Mouse (Mus musculus): ENCODE measurements around the gene Exoc6b.
"Not testable (repeated sequence)": the region's sequence is repeated elsewhere in the genome, so short reads cannot be mapped to it uniquely, and the experiment has no call there.

Gene Exoc6b

DNA sequence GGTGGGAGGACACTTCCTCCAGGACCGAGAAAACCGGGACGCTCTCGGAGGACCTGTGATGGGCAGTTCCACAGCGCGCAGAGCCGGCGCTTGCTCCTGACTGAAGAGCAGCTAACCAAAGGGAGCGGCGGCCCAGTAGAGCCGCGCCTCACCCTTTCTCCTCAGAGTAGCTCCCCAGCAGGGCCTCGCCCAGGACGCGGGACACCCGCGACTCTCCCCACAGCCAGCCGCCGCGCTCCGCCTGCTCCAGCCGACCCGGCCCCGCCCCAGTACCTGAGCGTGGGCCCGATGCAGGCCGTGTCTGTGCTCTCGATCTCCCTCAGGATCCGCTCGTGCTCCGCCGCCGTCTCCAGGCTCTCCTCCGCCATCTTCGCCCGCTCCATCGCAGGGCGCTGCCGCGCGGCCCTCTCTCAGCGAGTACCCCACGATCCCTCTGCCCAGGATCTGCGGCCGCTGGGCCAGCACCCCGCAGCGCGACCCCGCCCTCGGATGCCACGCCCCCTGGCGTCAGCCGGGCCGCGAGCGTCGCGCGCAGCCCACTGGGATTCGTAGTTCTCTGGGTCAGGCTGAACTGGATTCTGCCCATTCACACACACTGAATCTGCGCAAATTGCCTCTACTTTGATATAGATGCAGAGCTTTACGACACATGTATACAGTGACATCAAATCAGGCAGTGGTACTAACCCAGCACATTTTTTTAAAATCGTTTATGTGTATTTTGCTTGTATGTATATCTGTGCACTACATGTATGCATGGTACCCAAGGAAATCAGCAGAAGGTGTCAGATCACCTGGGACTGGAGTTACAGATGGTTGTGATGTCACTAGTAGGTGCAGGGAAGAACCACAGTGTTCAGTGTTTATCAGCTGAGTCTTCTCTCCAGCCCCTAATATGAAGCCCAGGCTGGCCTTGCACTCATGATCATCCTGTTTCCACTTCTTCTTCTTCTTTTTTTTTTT lies at the start of gene Exoc6b:
TSS of gene Exoc6b (minus strand) at position 491 of the 963 bp plus-strand sequence.
- peak; percentile 83 for DNase-seq (ENCODE audit: low read depth, low spot score)

DNA sequence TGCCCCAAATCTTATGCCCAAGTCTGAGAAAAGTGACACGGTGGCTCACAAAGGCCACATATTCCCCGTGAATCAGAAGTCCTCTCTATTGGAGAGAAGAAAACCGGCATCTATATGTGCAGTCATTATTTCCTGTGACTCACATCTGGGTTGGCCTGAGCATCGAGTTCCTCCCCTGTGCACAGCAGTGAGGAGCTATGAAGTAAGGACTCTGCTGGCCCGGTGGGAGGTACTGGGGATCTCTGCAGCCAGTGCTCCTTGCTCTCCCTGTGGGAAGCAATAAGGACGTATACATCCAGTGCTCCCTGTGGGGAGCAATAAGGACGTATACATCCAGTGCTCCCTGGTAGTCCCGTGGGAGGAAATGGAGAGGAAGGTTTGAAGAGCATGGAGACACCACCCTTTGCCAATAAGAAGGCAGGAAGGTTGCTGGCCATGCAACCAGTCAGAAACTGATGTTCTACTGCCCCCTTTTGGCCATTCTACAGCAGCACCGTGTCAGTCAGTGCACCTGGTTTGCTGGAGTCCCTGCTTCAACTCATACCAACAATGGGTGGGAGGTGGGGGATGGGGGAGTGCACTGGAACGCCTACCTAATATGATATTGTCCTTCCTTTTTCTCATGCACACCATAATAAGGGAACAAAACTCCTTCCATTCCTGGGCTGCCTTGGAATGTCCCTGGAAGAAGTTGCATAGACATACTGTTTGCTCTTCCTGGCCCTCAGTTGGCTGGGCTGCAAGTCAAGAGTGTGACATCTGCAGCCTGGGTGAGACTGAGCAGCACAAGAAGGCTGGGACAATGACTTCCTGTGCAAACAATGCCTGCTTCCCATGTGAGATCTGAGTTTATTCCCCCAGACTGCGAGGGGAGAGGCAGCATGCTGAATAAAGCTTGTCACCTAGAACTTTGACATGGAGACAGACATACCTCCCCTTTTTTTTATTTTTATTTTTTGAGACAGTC lies 48.5 kb upstream of the Exoc6b start:
- peak; percentile 69 for DNase-seq (ENCODE audit: low read depth, low spot score)

DNA sequence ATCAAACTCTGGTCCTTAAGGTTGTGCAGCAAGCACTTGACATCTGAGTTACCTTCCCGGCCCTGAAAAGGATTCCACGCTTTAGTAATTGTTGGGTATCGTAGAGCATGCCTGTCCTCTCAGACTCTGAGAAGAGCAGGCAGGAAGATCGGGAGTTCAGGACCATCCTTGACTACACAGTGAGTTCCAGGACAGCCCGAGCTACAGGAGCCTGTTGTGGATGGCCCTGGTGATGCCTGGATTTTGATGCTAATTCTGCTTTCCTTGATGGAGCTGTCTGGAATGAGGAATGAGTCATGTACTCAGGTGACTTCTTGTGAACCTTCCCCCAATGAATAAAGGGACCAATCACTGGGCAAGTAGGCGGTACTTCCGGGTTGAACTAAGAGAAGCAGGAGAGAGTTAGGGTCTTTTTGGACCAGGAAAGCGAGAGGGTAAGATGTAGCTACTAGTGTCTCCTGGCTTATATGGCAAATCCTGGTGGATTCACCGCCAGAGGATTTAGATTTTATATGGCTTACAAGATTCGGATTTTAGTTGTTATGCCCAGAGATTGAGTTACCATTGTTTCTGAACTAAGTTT lies 35.8 kb upstream of the Exoc6b start:
- DNase-seq (ENCODE audit: low read depth, low spot score), result no peak

DNA sequence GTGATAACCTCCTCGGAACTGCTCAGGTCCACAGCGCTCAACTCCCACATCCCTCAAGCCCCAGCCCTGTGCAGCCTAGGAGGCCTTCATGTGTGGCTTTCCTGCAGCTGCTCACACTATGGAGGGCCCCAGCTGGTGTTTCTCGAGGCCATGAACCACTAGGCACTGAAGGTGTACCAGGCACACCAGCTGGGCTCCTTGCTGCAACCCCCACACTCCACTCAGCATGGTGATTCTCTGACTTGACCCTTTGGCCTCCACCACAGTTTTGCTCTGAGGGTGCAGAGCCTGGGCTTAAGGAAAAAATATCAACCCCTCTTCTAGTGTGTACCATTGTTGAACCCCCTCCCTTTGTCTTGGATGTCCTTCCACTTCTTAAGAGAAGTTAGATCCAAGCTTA lies 34.0 kb upstream of the Exoc6b start:
- DNase-seq (ENCODE audit: low read depth, low spot score), result no peak

DNA sequence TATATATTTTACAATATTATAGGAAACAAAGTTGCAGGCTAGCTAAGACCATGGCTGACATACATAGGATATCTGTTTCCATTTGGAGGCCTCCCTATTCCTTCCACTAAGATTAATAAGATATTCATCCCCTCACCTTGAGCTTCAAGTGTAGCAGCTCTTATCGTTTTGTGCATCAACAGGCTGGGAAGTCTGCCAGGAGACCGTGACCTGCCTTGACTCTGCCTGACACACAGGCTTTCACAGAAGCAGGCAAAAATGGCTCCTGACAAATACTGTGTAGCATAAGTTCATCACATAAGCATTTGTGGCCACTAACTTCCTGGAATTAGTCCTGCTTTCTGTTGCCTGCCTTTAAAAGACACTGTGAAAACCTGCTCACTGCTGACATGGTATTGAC lies 27.1 kb upstream of the Exoc6b start:
- no peak for DNase-seq (ENCODE audit: low read depth, low spot score)

DNA sequence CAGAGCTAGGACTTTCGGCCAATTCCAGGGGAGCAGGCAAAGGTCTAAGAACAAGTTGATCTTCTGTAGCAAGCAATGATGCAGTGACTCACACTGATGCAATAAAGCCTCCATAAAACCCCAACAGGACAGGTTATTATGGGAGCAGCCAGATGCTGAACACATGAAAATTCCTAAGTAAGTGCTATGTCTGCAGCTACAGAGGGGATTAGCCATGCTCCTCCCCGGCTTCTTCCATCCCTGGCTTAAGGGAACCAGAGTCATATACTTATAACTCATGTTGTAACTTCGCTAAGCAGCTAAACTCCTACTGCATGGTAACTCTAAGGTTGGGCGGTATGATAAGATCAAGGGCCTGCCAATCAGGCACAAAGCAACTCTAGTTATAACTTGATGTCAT lies 18.1 kb upstream of the Exoc6b start:
- DNase-seq (ENCODE audit: low read depth, low spot score), result no peak

DNA sequence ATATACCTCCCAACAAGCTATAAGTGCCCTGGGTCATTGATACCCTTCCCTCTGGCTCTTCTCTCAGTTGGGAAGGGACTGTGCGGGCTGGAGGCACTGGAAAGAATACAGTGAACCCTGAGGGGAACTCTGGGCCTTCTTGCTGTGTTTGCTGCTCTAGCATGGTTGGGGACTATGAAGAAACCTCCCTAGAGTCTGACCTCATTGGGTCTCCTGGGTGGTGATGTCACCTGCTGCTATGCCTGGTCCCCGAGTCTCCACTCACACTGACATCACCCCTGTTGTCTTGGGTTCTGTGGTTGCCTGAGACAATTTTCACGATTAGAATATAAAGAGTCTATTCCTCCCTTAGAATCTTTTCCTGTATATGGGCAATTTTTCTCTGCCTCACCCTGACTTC lies 17.3 kb upstream of the Exoc6b start:
- DNase-seq (ENCODE audit: low read depth, low spot score), result no peak

DNA sequence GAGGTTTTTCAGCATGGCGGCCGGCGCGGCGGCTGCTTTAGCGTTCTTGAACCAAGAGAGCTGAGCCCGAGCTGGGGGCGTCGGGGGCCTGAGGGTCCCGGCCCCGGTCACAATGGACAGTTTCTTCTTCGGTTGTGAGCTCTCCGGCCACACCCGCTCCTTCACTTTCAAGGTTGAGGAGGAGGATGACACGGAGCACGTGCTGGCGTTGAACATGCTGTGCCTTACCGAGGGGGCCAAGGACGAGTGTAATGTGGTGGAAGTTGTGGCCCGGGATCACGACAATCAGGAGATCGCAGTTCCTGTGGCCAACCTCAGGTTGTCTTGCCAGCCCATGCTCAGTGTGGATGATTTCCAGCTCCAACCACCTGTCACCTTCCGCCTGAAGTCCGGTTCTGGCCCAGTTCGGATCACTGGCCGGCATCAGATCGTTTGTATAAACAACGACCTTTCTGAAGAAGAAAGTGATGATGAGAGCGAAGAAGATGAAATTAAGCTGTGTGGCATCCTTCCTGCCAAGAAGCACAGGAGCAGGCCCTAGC lies 6.9 kb upstream of the Exoc6b start:
- not testable (repeated sequence) for DNase-seq (ENCODE audit: low read depth, low spot score)

DNA sequence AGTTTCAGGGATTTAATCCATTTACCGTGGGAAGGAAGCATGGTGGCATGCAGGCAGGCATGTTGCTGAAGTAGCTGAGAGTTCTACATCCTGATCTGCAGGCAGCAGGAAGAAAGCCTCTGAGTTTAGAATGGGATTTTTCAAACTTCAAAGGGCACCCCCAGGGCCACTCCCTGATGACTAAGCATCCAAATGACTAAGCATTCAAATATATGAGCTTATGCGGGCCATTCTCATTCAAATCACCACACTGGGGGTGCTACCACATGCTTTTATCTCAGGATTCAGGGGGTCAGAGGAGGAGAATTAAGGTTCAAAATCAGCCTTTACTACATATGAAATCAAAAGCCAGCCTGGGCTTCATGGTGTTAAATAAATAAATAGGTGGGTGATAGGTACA lies 5.7 kb upstream of the Exoc6b start:
- DNase-seq (ENCODE audit: low read depth, low spot score), result no peak

DNA sequence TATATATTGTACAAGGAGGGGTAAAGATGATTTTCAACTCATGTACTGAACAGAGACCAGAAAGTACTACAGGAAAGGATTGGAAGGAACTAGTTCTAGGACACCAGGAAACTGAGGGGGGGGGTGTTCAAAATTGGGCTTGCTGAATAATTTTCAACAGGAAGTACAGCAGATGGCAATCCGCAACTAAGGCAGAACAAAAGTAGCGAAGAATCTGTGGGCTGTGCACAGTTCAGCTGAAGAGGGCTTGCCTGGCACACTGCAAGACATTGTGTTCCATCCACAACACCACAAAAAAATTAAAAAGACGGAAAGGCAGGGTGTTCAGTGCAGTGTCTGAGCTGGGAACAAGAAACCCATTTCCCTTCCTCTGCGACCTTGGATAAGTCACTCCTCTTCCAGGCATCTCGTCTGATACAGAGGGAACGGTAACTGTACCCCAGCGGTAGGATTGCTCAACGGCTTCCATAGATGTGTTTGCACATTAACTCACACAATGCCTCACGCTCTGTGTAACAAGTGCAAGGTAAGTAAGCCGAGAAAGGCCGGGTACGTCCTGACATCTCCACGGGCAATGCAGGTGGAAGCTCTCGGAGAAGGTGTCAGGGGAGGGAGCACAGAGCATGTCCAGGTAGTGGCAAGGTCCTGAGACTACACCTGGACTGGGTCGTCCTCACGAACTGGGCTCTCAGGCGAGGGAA lies 841 bp downstream of the Exoc6b start:
- peak; percentile 22 for DNase-seq (ENCODE audit: low read depth, low spot score)

DNA sequence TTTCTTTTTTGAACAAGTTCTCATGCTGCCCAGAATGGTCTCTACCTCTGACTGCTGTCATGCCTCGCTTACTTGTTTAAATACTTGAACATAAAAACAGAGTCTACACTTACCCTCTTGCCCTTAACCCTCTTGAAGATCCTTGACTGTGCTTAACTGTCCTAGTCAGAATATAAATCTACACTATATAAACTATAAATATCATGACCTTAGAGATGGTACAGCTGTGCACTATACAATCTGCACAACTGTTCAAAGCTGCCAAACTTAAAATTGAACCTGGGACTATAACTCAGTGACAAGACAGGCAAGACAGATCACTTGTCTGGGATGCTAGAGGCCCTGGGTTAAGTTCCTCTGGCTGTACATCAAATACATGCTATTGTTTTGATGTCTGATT lies 11.7 kb downstream of the Exoc6b start:
- no peak for DNase-seq (ENCODE audit: low read depth, low spot score)

DNA sequence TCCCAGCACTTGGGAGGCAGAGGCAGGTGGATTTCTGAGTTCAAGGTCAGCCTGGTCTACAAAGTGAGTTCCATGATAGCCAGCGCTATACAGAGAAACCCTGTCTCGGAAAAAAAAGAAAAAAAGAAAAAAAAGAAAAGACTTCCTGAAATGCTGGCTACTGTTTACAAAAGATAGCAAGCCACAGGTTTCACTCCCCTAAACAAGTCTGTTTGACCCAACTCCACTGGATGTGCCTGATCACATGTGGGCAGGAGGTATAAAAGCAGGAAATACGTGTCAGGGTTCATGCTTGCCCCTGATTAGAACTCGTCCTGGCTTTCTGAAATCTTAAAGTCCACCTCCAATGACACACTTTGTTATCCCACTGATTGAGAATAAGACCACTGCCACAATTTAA lies 18.2 kb downstream of the Exoc6b start:
- no peak for DNase-seq (ENCODE audit: low read depth, low spot score)

DNA sequence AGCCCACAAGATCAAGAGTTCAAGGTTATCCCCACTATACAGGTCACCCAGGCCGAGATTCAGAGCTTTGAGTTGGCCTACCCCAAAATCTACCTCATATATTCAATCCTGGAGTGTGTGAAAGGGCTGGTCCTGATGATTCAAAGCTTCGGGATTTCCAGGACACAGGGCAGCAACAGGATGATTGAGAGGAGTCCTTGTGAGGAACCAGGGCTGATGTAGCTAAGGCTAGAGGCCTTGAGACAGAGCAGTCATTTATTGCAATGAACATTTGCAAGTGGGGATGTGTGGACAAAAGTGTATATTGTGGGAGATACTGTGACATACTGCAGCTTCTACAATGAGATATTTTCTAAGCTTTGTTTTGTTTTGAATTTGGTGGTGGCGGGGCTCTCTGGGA lies 22.8 kb downstream of the Exoc6b start:
- no peak for DNase-seq (ENCODE audit: low read depth, low spot score)

DNA sequence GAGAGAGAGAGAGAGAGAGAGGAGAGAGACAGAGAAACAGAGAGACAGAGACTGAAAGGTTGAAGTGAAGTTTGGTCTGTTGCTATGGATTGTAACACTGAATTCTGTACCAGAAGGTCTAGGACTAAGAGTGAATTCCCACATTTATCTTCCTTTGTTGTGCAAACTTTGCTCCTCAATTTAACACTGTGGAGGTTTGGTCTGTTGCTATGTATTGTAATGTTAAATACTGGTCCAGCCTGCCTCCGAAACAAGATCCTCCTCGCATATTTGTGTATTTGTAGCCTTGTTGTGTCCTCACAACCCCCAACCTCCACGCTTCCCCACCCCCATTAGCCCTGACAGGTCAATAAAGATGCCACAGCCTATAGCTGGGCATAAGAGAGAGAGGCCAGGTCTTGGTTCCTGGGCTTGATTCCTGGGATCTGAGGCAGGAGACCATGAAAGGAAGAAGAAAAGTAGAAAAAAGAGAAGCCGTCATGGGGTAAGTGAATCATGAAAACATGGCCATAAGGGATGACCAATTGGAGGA lies 24.6 kb downstream of the Exoc6b start:
- DNase-seq (ENCODE audit: low read depth, low spot score), result no peak

DNA sequence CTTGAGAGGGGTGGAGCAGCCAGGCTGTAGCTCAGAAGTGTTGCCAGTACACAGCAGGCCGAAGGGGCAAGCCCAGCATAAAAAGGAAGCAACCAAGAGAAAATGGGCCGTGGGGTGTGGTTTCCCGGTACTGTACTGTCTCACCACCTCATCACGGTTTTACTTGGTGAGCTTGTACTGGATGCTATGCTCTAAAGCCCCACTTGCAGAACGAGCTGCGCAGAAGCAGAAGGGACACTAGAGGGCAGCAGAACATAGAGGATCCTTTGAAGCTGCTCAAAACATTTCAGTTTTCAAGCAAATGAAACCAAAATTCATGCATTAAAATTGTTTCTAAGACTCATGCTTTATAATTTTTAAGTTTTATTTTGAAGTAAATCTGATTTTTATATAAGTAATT lies 31.6 kb downstream of the Exoc6b start:
- DNase-seq (ENCODE audit: low read depth, low spot score), result peak; percentile 75

DNA sequence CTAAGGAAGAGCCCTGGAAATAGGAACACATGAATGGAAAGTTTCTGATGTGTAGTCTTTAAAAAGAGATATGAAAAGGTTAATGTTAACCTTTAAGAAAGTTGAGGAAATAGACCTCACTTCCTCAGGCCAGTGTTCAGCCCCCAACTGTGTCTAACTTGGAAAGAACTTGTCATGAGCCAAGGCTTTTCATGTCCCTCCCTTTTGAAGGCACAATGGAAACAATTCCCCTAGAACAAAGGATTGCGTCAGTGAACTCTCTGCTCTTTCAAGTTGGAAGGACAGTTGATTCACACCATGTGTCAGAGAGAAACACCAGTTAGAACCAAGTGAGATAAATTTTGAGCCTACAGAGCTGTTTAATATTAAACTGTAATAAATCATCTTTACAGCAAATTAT lies 39.6 kb downstream of the Exoc6b start:
- peak; percentile 43 for DNase-seq (ENCODE audit: low read depth, low spot score)

DNA sequence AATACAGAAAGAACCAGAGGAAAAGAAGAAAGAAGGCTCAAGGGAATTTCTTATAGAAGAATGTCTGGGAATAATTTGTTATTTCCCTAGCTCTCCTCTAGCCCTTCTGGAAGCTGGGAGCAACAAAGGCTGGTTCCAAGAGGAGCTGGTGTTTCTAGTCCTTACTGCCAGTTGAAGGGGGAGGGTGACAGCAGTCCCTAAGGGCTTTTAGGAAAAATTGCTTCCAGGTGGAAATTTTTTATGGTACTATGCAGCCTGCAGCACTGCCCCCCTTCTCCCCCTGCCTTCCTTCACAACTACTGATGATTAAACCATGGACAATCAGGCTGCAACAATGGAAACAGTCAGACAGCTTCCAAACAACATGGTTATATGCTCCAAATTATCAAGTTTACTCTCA lies 44.9 kb downstream of the Exoc6b start:
- no peak for DNase-seq (ENCODE audit: low read depth, low spot score)

DNA sequence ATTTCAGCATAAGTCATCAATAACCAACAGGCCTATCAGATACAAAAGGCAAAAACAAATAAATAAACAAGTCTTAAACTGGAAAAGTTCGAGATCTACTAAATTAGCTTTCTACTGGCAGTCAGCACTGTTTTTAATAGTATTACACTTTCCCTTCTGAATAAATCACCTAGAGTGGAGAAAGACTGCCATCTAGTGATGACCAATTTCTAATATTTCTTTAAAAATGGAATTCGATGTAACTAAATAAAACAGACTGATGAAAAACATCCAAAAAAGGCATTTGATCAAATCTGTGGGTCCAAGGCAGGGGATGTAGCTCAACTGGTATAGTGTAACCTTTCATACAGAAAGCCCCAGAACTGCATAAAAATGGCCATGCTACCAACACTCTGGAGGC lies 52.3 kb downstream of the Exoc6b start:
- DNase-seq (ENCODE audit: low read depth, low spot score), result no peak

DNA sequence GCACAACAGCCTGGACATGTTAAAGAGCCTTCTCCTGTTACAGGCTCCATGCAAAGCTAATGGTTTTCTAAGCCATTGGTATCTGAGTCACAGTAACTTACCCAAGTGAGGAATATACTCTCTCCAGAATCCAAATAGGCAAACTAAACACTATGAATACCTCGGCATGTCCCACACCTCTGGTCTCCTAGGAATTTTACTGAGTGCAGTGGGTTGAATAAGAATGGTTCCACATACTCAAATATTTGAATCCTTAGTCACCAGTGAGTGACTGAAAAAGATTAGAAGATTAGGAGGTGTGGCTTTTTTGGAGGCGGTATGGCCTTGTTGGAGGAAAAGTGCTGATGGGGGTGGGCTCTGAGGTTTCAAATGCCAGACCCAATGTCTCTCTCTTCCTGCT lies 55.4 kb downstream of the Exoc6b start:
- DNase-seq (ENCODE audit: low read depth, low spot score), result no peak

DNA sequence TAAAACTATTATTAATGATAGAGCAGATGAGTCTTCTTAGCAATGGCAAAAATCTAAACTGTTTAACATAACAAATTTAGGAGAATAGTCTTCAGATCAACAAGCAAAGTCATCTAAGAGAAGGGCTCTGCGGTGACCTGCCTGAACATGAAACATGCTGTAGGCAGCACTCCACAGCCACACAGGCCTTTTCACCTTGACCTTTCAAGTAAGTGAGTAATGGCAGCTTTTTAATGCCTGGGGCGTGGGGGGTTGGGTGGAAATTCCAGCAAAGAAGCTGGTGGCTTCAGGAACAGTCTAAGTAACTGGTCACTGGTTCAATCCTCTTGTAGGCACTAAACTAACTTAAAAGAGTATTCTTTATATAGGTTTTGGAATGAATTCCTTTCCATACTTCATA lies 58.9 kb downstream of the Exoc6b start:
- no peak for DNase-seq (ENCODE audit: low read depth, low spot score)

DNA sequence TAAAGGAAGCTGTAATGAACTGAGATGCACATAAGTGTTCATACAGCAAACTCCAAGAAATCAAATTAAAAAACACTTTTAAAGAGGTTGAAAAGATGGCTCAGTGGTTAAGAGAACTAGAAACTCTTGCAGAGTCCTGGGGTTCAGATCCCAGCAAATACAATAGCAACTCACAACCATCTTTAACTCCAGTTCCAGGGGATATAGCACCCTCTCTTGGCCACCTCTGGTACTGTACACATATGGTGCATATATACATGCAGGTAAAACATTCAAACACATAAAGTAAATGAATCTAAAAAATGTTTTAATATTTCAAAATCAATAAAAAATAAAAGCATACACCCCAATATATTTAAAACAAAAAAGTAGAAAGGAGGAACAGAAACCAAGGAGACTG lies 73.9 kb downstream of the Exoc6b start:
- DNase-seq (ENCODE audit: low read depth, low spot score), result no peak

All from mesoderm, embryonic 11.5 days (tissue).